Mouse (Mus musculus): ENCODE data around the gene Gabbr2. TPM values are rescaled to one million over a fixed set of nuclear protein-coding genes. Genes with fewer than 3 reads are reported as not detected.

The Gabbr2 gene
- polyA plus RNA-seq, 1 experiment from 2014 or later: 0.11 TPM

DNA sequence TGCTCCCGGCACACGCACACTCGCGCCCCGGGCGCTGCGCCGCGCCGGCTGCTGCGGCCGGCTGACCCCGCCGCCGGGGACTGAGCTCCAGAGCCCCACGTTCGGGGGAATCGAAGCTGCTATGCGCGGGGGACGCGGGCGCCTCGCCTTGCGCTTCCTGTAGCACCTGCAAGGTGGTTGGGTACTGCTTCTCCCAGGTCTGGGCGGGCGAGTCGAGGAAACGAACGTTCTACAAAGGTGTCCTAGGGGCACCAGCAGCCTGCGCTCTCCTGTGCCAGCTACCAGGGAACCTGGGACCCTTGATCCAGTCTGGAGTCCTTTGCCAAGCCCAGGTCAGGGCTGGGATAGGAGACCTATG lies 265 bp upstream of the Gabbr2 start:
- WGBS (ENCODE audit: insufficient replicate concordance): 1% methylated on average over 31 of the region's 31 CpGs
- Histone ChIP-seq H3K27ac (ENCODE audit: low read length) (no peak overlapping the region), H3K4me2 (ENCODE audit: low read depth, low read length) (peak overlapping the region; percentile 44), H3K27me3 (ENCODE audit: control insufficient read depth, insufficient read depth, low read depth, low read length) (peaks cover 48% of the 10 kb centered on the region), H3K9me3 (replicated peaks; ENCODE audit: control insufficient read depth, low read length) (no peaks in the 10 kb centered on the region), H3K4me3 (ENCODE audit: low read depth, low read length) (peak overlapping the region; percentile 40), H3K9ac (ENCODE audit: low read depth, low read length) (no peak overlapping the region), H3K4me1 (ENCODE audit: control insufficient read depth, low read depth, low read length) (no peaks in the 10 kb centered on the region; the same call in 1 of the 2 replicates), H3K36me3 (ENCODE audit: control insufficient read depth, insufficient read depth) (no peaks in the 10 kb centered on the region)
- ATAC-seq (ENCODE audit: low read depth): no peak

GRCm38 (mm10) chr4:46990281-46991015 lies 1.2 kb downstream of the Gabbr2 start:
- Histone ChIP-seq H3K4me2 (ENCODE audit: low read depth, low read length) (no peak overlapping the region), H3K9ac (ENCODE audit: low read depth, low read length) (no peak overlapping the region), H3K4me1 (ENCODE audit: control insufficient read depth, low read depth, low read length) (no peaks in the 10 kb centered on the region; the same call in 1 of the 2 replicates), H3K9me3 (replicated peaks; ENCODE audit: control insufficient read depth, low read length) (no peaks in the 10 kb centered on the region), H3K36me3 (ENCODE audit: control insufficient read depth, insufficient read depth) (no peaks in the 10 kb centered on the region), H3K4me3 (ENCODE audit: low read depth, low read length) (no peak overlapping the region), H3K27me3 (ENCODE audit: control insufficient read depth, insufficient read depth, low read depth, low read length) (peaks cover 48% of the 10 kb centered on the region), H3K27ac (ENCODE audit: low read length) (no peak overlapping the region)
- no peak for ATAC-seq (ENCODE audit: low read depth)
- 4% methylated on average over 29 of the region's 29 CpGs for WGBS (ENCODE audit: insufficient replicate concordance)

- H3K9ac ChIP-seq (ENCODE audit: low read depth, low read length): no peak overlapping the region
- no peak overlapping the region for H3K4me3 ChIP-seq (ENCODE audit: low read depth, low read length)
- peaks cover 48% of the 10 kb centered on the region for H3K27me3 ChIP-seq (ENCODE audit: control insufficient read depth, insufficient read depth, low read depth, low read length)
- no peak overlapping the region for H3K4me2 ChIP-seq (ENCODE audit: low read depth, low read length)
- H3K27ac ChIP-seq (ENCODE audit: low read length): no peak overlapping the region
- no peak for ATAC-seq (ENCODE audit: low read depth)
- WGBS (ENCODE audit: insufficient replicate concordance): 2% methylated on average over 17 of the region's 17 CpGs
- no peaks in the 10 kb centered on the region; the same call in 1 of the 2 replicates for H3K4me1 ChIP-seq (ENCODE audit: control insufficient read depth, low read depth, low read length)
- no peaks in the 10 kb centered on the region for H3K36me3 ChIP-seq (ENCODE audit: control insufficient read depth, insufficient read depth)
- H3K9me3 ChIP-seq (replicated peaks; ENCODE audit: control insufficient read depth, low read length): no peaks in the 10 kb centered on the region
These were observed 1.8 kb downstream of the Gabbr2 start for GRCm38 (mm10) chr4:46989842-46990241.

DNA sequence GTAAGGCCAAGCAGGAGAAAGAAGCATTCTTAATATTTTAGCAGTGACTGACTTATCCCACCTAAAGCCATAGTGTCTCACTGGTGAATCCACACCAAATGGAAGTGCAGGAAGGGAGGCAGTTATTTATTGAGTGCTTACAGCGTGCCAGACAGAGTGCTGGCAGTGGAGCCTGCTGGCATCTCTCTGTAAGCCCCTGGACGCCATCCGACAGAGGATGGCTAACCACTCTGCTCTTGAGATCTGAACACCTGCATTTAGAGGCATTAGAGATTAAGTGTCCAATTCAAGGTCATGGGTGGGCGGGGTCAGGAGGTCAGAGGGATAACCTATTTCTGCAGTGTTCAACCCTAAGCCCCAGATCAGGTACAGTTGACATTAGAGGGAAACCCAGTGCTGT lies 2.8 kb downstream of the Gabbr2 start:
- WGBS (ENCODE audit: insufficient replicate concordance): 54% methylated on average over 4 of the region's 4 CpGs
- Histone ChIP-seq H3K27me3 (ENCODE audit: control insufficient read depth, insufficient read depth, low read depth, low read length) (peaks cover 45% of the 10 kb centered on the region), H3K9ac (ENCODE audit: low read depth, low read length) (no peak overlapping the region), H3K27ac (ENCODE audit: low read length) (no peak overlapping the region), H3K4me3 (ENCODE audit: low read depth, low read length) (no peak overlapping the region), H3K4me1 (ENCODE audit: control insufficient read depth, low read depth, low read length) (no peaks in the 10 kb centered on the region; the same call in 1 of the 2 replicates), H3K9me3 (replicated peaks; ENCODE audit: control insufficient read depth, low read length) (no peaks in the 10 kb centered on the region), H3K4me2 (ENCODE audit: low read depth, low read length) (no peak overlapping the region), H3K36me3 (ENCODE audit: control insufficient read depth, insufficient read depth) (no peaks in the 10 kb centered on the region)
- ATAC-seq (ENCODE audit: low read depth): no peak

- Histone ChIP-seq H3K36me3 (ENCODE audit: control insufficient read depth, insufficient read depth) (no peaks in the 10 kb centered on the region), H3K9ac (ENCODE audit: low read depth, low read length) (no peak overlapping the region), H3K27me3 (ENCODE audit: control insufficient read depth, insufficient read depth, low read depth, low read length) (peaks cover 41% of the 10 kb centered on the region), H3K4me2 (ENCODE audit: low read depth, low read length) (no peak overlapping the region), H3K4me3 (ENCODE audit: low read depth, low read length) (no peak overlapping the region), H3K27ac (ENCODE audit: low read length) (no peak overlapping the region), H3K9me3 (replicated peaks; ENCODE audit: control insufficient read depth, low read length) (no peaks in the 10 kb centered on the region), H3K4me1 (ENCODE audit: control insufficient read depth, low read depth, low read length) (no peaks in the 10 kb centered on the region; the same call in 1 of the 2 replicates)
- ATAC-seq (ENCODE audit: low read depth): peak; percentile 71
- WGBS (ENCODE audit: insufficient replicate concordance): 36% methylated on average over 3 of the region's 3 CpGs
These were observed 3.4 kb downstream of the Gabbr2 start for GRCm38 (mm10) chr4:46988257-46988656.

DNA sequence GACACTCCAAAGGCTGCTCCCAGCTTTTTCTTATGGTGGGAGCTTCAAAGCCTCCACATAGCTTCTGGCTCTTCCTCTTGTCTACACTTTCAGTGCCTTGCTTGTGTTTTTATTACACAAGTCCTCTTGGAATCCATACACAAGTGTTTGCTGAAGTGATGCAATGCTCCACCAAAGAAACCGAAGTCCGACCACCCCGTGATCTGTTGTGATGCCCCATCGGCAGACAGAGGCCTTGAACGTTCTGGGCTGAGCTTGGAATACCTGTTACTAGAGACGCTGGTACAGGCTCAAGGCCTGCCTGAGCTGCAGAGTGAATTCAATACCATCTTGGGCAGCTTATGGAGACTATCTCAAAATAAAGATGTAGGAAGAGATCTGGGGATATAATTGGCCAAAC lies 3.9 kb downstream of the Gabbr2 start:
- WGBS (ENCODE audit: insufficient replicate concordance): 54% methylated on average over 6 of the region's 6 CpGs
- no peak overlapping the region for H3K27ac ChIP-seq (ENCODE audit: low read length)
- H3K36me3 ChIP-seq (ENCODE audit: control insufficient read depth, insufficient read depth): no peaks in the 10 kb centered on the region
- H3K4me2 ChIP-seq (ENCODE audit: low read depth, low read length): no peak overlapping the region
- no peaks in the 10 kb centered on the region; the same call in 1 of the 2 replicates for H3K4me1 ChIP-seq (ENCODE audit: control insufficient read depth, low read depth, low read length)
- ATAC-seq (ENCODE audit: low read depth): peak; percentile 65
- no peaks in the 10 kb centered on the region for H3K9me3 ChIP-seq (replicated peaks; ENCODE audit: control insufficient read depth, low read length)
- no peak overlapping the region for H3K4me3 ChIP-seq (ENCODE audit: low read depth, low read length)
- H3K27me3 ChIP-seq (ENCODE audit: control insufficient read depth, insufficient read depth, low read depth, low read length): peaks cover 37% of the 10 kb centered on the region
- H3K9ac ChIP-seq (ENCODE audit: low read depth, low read length): no peak overlapping the region

DNA sequence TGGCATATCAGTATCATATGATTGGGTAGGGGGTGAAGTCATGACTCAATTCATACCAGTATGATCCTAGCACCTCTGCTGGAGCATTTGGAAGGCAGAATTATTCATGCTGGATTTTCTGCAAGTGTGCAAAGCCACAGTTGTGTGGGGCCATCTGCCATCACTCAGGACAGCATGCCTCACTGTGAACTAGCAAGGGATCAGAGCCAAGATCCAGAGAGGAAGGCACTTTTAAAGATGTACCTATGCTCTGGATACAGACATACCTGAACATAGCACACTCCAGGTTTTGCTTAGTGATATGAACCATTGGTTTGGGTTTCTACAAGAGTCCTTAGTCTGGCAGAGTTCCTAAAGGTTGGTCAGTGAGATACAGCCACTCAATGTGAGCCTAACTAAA lies 5.6 kb downstream of the Gabbr2 start:
- H3K4me3 ChIP-seq (ENCODE audit: low read depth, low read length): no peak overlapping the region
- no peaks in the 10 kb centered on the region for H3K9me3 ChIP-seq (replicated peaks; ENCODE audit: control insufficient read depth, low read length)
- H3K27ac ChIP-seq (ENCODE audit: low read length): no peak overlapping the region
- H3K36me3 ChIP-seq (ENCODE audit: control insufficient read depth, insufficient read depth): no peaks in the 10 kb centered on the region
- ATAC-seq (ENCODE audit: low read depth): no peak
- no peak overlapping the region for H3K4me2 ChIP-seq (ENCODE audit: low read depth, low read length)
- no peaks in the 10 kb centered on the region; the same call in 1 of the 2 replicates for H3K4me1 ChIP-seq (ENCODE audit: control insufficient read depth, low read depth, low read length)
- peaks cover 19% of the 10 kb centered on the region for H3K27me3 ChIP-seq (ENCODE audit: control insufficient read depth, insufficient read depth, low read depth, low read length)
- H3K9ac ChIP-seq (ENCODE audit: low read depth, low read length): no peak overlapping the region

DNA sequence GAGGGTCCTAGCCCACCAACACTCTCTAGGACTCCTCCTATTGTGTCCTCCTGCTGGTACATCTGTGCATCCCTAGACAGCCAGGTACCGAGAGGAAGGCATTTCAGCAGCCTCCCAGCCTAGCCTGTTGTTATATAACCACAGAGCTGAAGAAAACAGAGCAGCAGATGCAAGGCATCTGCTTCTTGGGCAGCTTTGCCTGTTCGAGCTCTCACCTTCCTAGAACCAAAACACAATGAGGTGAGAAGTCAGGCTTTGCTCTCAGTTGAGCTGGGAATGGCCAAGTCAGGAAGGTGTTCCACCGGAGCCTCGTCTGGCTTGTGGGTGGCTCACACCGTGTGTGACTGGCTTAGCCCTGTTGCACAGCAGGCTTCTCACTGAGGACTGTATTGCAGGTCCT lies 8.8 kb downstream of the Gabbr2 start:
- Histone ChIP-seq H3K4me2 (ENCODE audit: low read depth, low read length) (no peak overlapping the region), H3K4me1 (ENCODE audit: control insufficient read depth, low read depth, low read length) (no peaks in the 10 kb centered on the region), H3K4me3 (ENCODE audit: low read depth, low read length) (no peak overlapping the region), H3K27ac (ENCODE audit: low read length) (no peak overlapping the region), H3K9me3 (replicated peaks; ENCODE audit: control insufficient read depth, low read length) (no peaks in the 10 kb centered on the region), H3K36me3 (ENCODE audit: control insufficient read depth, insufficient read depth) (no peaks in the 10 kb centered on the region), H3K27me3 (ENCODE audit: control insufficient read depth, insufficient read depth, low read depth, low read length) (no peaks in the 10 kb centered on the region), H3K9ac (ENCODE audit: low read depth, low read length) (no peak overlapping the region)
- ATAC-seq (ENCODE audit: low read depth): no peak
- 48% methylated on average over 5 of the region's 5 CpGs for WGBS (ENCODE audit: insufficient replicate concordance)

DNA sequence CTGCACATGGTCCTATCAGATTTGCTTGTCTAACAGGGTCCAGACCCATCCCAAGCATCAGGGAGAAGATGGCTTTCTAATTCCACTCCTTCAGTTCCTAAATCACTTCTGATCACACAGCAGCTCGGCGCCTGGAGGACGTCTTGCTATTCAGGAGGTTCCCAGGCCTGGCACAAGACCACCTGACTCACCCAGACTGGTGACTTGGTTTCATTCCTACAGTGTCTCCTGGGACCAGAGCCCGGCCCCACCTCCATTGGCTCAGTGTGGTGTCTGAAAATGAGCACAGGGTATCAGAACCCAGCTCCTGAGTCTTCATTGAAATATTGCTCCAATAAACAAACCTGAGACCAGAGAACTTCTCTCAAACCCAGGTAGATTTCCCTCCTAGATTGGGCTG lies 9.6 kb downstream of the Gabbr2 start:
- 47% methylated on average over 4 of the region's 4 CpGs for WGBS (ENCODE audit: insufficient replicate concordance)
- no peak overlapping the region for H3K4me3 ChIP-seq (ENCODE audit: low read depth, low read length)
- no peak overlapping the region for H3K27ac ChIP-seq (ENCODE audit: low read length)
- H3K9me3 ChIP-seq (replicated peaks; ENCODE audit: control insufficient read depth, low read length): no peaks in the 10 kb centered on the region
- H3K4me1 ChIP-seq (ENCODE audit: control insufficient read depth, low read depth, low read length): no peaks in the 10 kb centered on the region
- H3K36me3 ChIP-seq (ENCODE audit: control insufficient read depth, insufficient read depth): no peaks in the 10 kb centered on the region
- no peak for ATAC-seq (ENCODE audit: low read depth)
- H3K4me2 ChIP-seq (ENCODE audit: low read depth, low read length): no peak overlapping the region
- no peak overlapping the region for H3K9ac ChIP-seq (ENCODE audit: low read depth, low read length)
- no peaks in the 10 kb centered on the region for H3K27me3 ChIP-seq (ENCODE audit: control insufficient read depth, insufficient read depth, low read depth, low read length)

All from liver, embryonic 16.5 days (tissue).